Mouse (Mus musculus) megakaryocyte, embryonic 14.5 days (primary cell): Measurements from ENCODE around the gene Klk1b1. TPM values are rescaled to one million over a fixed set of nuclear protein-coding genes. Genes with fewer than 3 reads are reported as not detected.

Source experiments
- H3K27me3 ChIP-seq: replicated peaks from 2 replicates; pipeline ENCODE3; 2012; ENCODE audit warnings: inconsistent platforms
- H3K36me3 ChIP-seq: replicated peaks from 2 replicates; pipeline ENCODE3; 2012; ENCODE audit warnings: low read length, inconsistent platforms, mixed read lengths
- H3K4me1 ChIP-seq: 2 replicates; pipeline ENCODE4 v1.6.1; 2012; ENCODE audit warnings: inconsistent platforms
- H3K4me3 ChIP-seq: replicated peaks from 2 replicates; pipeline ENCODE3; 2012; ENCODE audit warnings: moderate library complexity, mild to moderate bottlenecking, inconsistent platforms
- H3K9me3 ChIP-seq: 2 replicates; pipeline ENCODE4 v1.6.1; 2012; ENCODE audit warnings: inconsistent platforms
- FLI1 ChIP-seq: IDR thresholded peaks from 2 replicates; pipeline ENCODE4 v1.6.1; 2012; ENCODE audit warnings: low read length, inconsistent platforms, mixed read lengths
- GATA1 ChIP-seq: IDR thresholded peaks from 3 replicates; pipeline ENCODE4 v1.6.1; 2012; ENCODE audit warnings: mixed read lengths, low read length, inconsistent platforms, borderline replicate concordance
- polyA plus RNA-seq: library from polyadenylated mRNA; stranded (reverse); fragments of >175 nt; gene quantifications from 2 replicates; pipeline ENCODE4 v1.2.3, GENCODE M21; 2012; ENCODE audit warnings: low replicate concordance; ENCODE audit not compliant: insufficient read depth

The Klk1b1 gene
- not detected in 2 replicates for polyA plus RNA-seq

GRCm38 (mm10) chr7:43966451-43966850 lies at the start of gene Klk1b1:
Gene Klk1b1, plus strand, starts transcription at chr7:43966751.
- Histone ChIP-seq H3K9me3 (no peaks in the 10 kb centered on the region), H3K4me1 (no peaks in the 10 kb centered on the region), H3K36me3 (no peaks in the 10 kb centered on the region), H3K4me3 (no peak within 1 kb of the TSS), H3K27me3 (no peaks in the 10 kb centered on the region)
- TF ChIP-seq FLI1 (no peak), GATA1 (no peak)

- peaks cover 19% of the 10 kb centered on the region for H3K4me1 ChIP-seq
- peaks cover 23% of the 10 kb centered on the region for H3K27me3 ChIP-seq
- TF ChIP-seq GATA1 = no peak
- no peak for TF ChIP-seq FLI1
- H3K4me3 ChIP-seq = no peak overlapping the region
- H3K36me3 ChIP-seq = no peaks in the 10 kb centered on the region
- H3K9me3 ChIP-seq = no peaks in the 10 kb centered on the region
These were observed 48.1 kb upstream of the Klk1b1 start for GRCm38 (mm10) chr7:43918426-43918825.

- H3K27me3 ChIP-seq = peaks cover 23% of the 10 kb centered on the region
- H3K9me3 ChIP-seq = no peaks in the 10 kb centered on the region
- H3K4me3 ChIP-seq = no peak overlapping the region
- peaks cover 19% of the 10 kb centered on the region for H3K4me1 ChIP-seq
- TF ChIP-seq GATA1 (no peak), FLI1 (no peak)
- no peaks in the 10 kb centered on the region for H3K36me3 ChIP-seq
These were observed 47.7 kb upstream of the Klk1b1 start for GRCm38 (mm10) chr7:43918871-43919270.

- Histone ChIP-seq H3K4me3 (peak overlapping the region; percentile 43), H3K4me1 (peaks cover 19% of the 10 kb centered on the region), H3K36me3 (no peaks in the 10 kb centered on the region), H3K9me3 (no peaks in the 10 kb centered on the region), H3K27me3 (peaks cover 22% of the 10 kb centered on the region)
- no peak for TF ChIP-seq GATA1
- no peak for TF ChIP-seq FLI1
These were observed 46.7 kb upstream of the Klk1b1 start for GRCm38 (mm10) chr7:43919559-43920451.

- TF ChIP-seq FLI1 (no peak), GATA1 (no peak)
- Histone ChIP-seq H3K36me3 (no peaks in the 10 kb centered on the region), H3K27me3 (peaks cover 21% of the 10 kb centered on the region), H3K4me1 (peaks cover 19% of the 10 kb centered on the region), H3K9me3 (no peaks in the 10 kb centered on the region), H3K4me3 (no peak overlapping the region)
These were observed 46.0 kb upstream of the Klk1b1 start for GRCm38 (mm10) chr7:43920582-43920981.

- no peaks in the 10 kb centered on the region for H3K36me3 ChIP-seq
- H3K4me1 ChIP-seq = peaks cover 19% of the 10 kb centered on the region
- H3K9me3 ChIP-seq = no peaks in the 10 kb centered on the region
- no peak overlapping the region for H3K4me3 ChIP-seq
- peaks cover 19% of the 10 kb centered on the region for H3K27me3 ChIP-seq
- no peak for TF ChIP-seq GATA1
- no peak for TF ChIP-seq FLI1
These were observed 45.5 kb upstream of the Klk1b1 start for GRCm38 (mm10) chr7:43921087-43921486.

GRCm38 (mm10) chr7:43921941-43922340 lies 44.6 kb upstream of the Klk1b1 start:
- TF ChIP-seq GATA1 = no peak
- no peak for TF ChIP-seq FLI1
- peaks cover 19% of the 10 kb centered on the region for H3K4me1 ChIP-seq
- H3K36me3 ChIP-seq = no peaks in the 10 kb centered on the region
- no peak overlapping the region for H3K4me3 ChIP-seq
- no peaks in the 10 kb centered on the region for H3K9me3 ChIP-seq
- peaks cover 17% of the 10 kb centered on the region for H3K27me3 ChIP-seq

- Histone ChIP-seq H3K36me3 (no peaks in the 10 kb centered on the region), H3K27me3 (peaks cover 10% of the 10 kb centered on the region), H3K4me3 (no peak overlapping the region), H3K9me3 (no peaks in the 10 kb centered on the region), H3K4me1 (peaks cover 5% of the 10 kb centered on the region; the same call in 1 of the 2 replicates)
- no peak for TF ChIP-seq FLI1
- no peak for TF ChIP-seq GATA1
These were observed 40.6 kb upstream of the Klk1b1 start for GRCm38 (mm10) chr7:43925985-43926384.

GRCm38 (mm10) chr7:43928521-43928920 lies 38.0 kb upstream of the Klk1b1 start:
- no peaks in the 10 kb centered on the region for H3K4me1 ChIP-seq
- no peak overlapping the region for H3K4me3 ChIP-seq
- no peak for TF ChIP-seq GATA1
- no peak for TF ChIP-seq FLI1
- no peaks in the 10 kb centered on the region for H3K9me3 ChIP-seq
- no peaks in the 10 kb centered on the region for H3K36me3 ChIP-seq
- H3K27me3 ChIP-seq = peaks cover 7% of the 10 kb centered on the region

GRCm38 (mm10) chr7:43932337-43932736 lies 34.2 kb upstream of the Klk1b1 start:
- H3K4me1 ChIP-seq = no peaks in the 10 kb centered on the region
- no peaks in the 10 kb centered on the region for H3K9me3 ChIP-seq
- TF ChIP-seq FLI1 (no peak), GATA1 (no peak)
- peaks cover 8% of the 10 kb centered on the region for H3K27me3 ChIP-seq
- no peak overlapping the region for H3K4me3 ChIP-seq
- H3K36me3 ChIP-seq = no peaks in the 10 kb centered on the region

- Histone ChIP-seq H3K4me3 (no peak within 1 kb of the TSS), H3K36me3 (no peaks in the 10 kb centered on the region), H3K27me3 (peaks cover 5% of the 10 kb centered on the region), H3K4me1 (no peaks in the 10 kb centered on the region), H3K9me3 (no peaks in the 10 kb centered on the region)
- TF ChIP-seq GATA1 = no peak
- TF ChIP-seq FLI1 = no peak
These were observed 33.1 kb upstream of the Klk1b1 start, which contains the start of gene Klk15 for GRCm38 (mm10) chr7:43933440-43933839. Gene Klk15, plus strand, starts transcription at chr7:43933740.
